Mouse (Mus musculus) layer of hippocampus, postnatal 25 days (tissue): ENCODE measurements around the gene Cd28. TPM values are rescaled to one million over a fixed set of nuclear protein-coding genes. Genes with fewer than 3 reads are reported as not detected.
"Not testable (repeated sequence)": the region's sequence is repeated elsewhere in the genome, so short reads cannot be mapped to it uniquely, and the experiment has no call there.

Source experiments
- DNase-seq, 2 experiments: peaks; one replicate each; pipeline ENCODE4 v3.0.0; 2022; ENCODE audit warnings: mixed read lengths in 2 of 2, low spot score in 1 of 2; ENCODE audit errors: extremely low spot score in 1 of 2
- total RNA-seq, 2 experiments: library from RNA; stranded (reverse); gene quantifications; 2 replicates each; pipeline ENCODE4 v1.2.3; 2021

Cd28 gene
- total RNA-seq, 2 experiments from 2014 or later = 0.05 to 0.16 TPM

- no peak for DNase-seq
Measured at GRCm38 (mm10) chr1:60795677-60796205, 79.1 kb downstream of the Cd28 start.

- no peak for DNase-seq
Measured at GRCm38 (mm10) chr1:60799795-60800345, 83.3 kb downstream of the Cd28 start.

GRCm38 (mm10) chr1:60801210-60801671 lies 84.6 kb downstream of the Cd28 start:
- DNase-seq = no peak

GRCm38 (mm10) chr1:60803128-60803824 lies 86.7 kb downstream of the Cd28 start:
- DNase-seq = no peak

- DNase-seq = no peak
Measured at GRCm38 (mm10) chr1:60803825-60804696, 87.5 kb downstream of the Cd28 start.

GRCm38 (mm10) chr1:60805178-60805577 lies 88.6 kb downstream of the Cd28 start:
- DNase-seq = no peak

GRCm38 (mm10) chr1:60807748-60808147 lies 91.1 kb downstream of the Cd28 start:
- no peak for DNase-seq

GRCm38 (mm10) chr1:60808466-60808865 lies 91.9 kb downstream of the Cd28 start:
- no peak for DNase-seq

- no peak for DNase-seq
Measured at GRCm38 (mm10) chr1:60809166-60809565, 92.6 kb downstream of the Cd28 start.

GRCm38 (mm10) chr1:60810821-60811220 lies 94.2 kb downstream of the Cd28 start:
- DNase-seq = no peak

- DNase-seq = no peak
Measured at GRCm38 (mm10) chr1:60811998-60812397, 95.4 kb downstream of the Cd28 start.

- no peak for DNase-seq
Measured at GRCm38 (mm10) chr1:60813411-60813810, 96.8 kb downstream of the Cd28 start.

GRCm38 (mm10) chr1:60815912-60816311 lies 99.3 kb downstream of the Cd28 start:
- DNase-seq = no peak

GRCm38 (mm10) chr1:60818491-60818890 lies 101.9 kb downstream of the Cd28 start:
- DNase-seq = not testable (repeated sequence)

- DNase-seq = no peak
Measured at GRCm38 (mm10) chr1:60819993-60820392, 103.4 kb downstream of the Cd28 start.

GRCm38 (mm10) chr1:60820981-60821380 lies 104.4 kb downstream of the Cd28 start:
- no peak for DNase-seq

GRCm38 (mm10) chr1:60821590-60821989 lies 105.0 kb downstream of the Cd28 start:
- no peak for DNase-seq
